Mouse (Mus musculus) liver, adult 2 months (tissue): ENCODE measurements around the gene Rab22a.

Experiments used
- CTCF ChIP-seq: fragments of 200-500 bp; IDR thresholded peaks from 2 replicates; pipeline ENCODE4 v1.5.1; 2011; ENCODE audit warnings: low read depth, low read length, control low read depth
- POLR2A ChIP-seq: fragments of 200-500 bp; IDR thresholded peaks from 2 replicates; pipeline ENCODE4 v1.6.1; 2011; ENCODE audit warnings: low read length, control low read depth; ENCODE audit not compliant: insufficient read depth; ENCODE audit errors: extremely low read depth

GRCm38 (mm10) chr2:173691748-173692147 is 32.2 kb downstream of the Rab22a start:
- TF ChIP-seq CTCF (no peak), POLR2A (no peak)
